Mouse (Mus musculus) small intestine, adult 2 months (tissue): ENCODE data around the gene Rec8.

Experiments
- CTCF ChIP-seq: fragments of 200-500 bp; IDR thresholded peaks from 2 replicates; pipeline ENCODE4 v1.5.1; 2012; ENCODE audit warnings: low read depth, mild to moderate bottlenecking, control low read depth, inconsistent platforms, low read length, moderate library complexity, mixed read lengths; ENCODE audit not compliant: insufficient replicate concordance, insufficient read length; ENCODE audit errors: extremely low read depth
- POLR2A ChIP-seq: fragments of 200-500 bp; IDR thresholded peaks from 2 replicates; pipeline ENCODE4 v1.6.1; 2012; ENCODE audit warnings: low read depth, mild to moderate bottlenecking, control low read depth, inconsistent platforms, low read length, moderate library complexity

GRCm38 (mm10) chr14:55658011-55658410 is 40.2 kb downstream of the Rec8 start:
- TF ChIP-seq CTCF: peak; percentile 7; the same call in 1 of the 2 replicates
- TF ChIP-seq POLR2A: peak; percentile 12; the same call in 1 of the 2 replicates
